Mouse (Mus musculus) retina, embryonic 14.5 days (tissue): ENCODE measurements at regions not wholly inside any gene's neighbourhood (a gene's known extent, or its start where the extent isn't known, plus 50 kb on each side); places are given as distances from the start of the nearest gene placed in this dataset.

ENCODE experiments used
- DNase-seq: peaks from one replicate; pipeline ENCODE4 v3.0.0-alpha.2; 2015; ENCODE audit warnings: low spot score

DNA sequence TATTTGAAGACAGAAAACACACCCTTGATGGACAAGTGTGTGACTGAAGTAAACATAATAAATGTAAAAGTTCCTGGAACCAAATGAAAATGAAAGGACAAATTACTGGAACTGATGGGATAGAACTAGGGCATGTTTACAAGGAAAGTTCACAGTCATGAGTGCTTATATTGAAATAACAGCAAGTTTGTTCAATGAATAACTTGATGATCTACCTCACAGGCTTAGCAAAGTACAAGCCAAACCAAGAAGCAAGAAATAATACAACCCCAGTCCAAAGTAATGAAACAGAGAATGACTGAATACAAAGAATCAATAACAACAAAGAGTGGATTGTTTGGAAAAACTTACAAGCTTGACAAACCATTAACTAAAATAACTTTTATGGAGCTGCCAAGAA is 56.2 kb downstream of the Gm379 start:
- no peak for DNase-seq

DNA sequence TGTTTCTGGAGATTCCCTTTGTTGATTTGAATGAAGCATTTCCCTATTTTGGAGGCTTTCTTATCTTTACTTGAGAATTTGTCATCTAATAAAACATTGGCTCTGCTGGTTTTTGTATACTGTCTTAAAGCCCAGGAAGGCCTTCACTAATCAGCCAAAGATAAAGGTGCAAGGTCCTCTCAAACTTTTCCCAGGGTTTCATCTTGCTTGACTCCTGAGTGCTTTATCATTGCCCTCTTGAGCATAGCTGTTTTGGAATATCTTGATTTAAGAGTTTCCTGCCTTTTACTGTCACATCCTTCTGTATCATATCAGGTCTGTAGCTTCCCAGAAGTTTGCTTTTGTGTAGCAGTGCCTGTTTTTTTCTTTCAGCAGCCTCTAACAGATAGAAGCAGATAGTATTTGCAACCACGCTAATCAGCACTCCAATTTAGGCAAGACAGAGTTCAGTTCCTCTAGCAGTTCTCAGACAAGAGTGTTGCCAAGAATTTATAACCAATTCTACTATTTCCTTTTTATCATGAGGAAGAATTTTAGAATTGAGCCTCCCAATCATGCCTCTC is 64.7 kb downstream of the Gm379 start:
- DNase-seq, result no peak

DNA sequence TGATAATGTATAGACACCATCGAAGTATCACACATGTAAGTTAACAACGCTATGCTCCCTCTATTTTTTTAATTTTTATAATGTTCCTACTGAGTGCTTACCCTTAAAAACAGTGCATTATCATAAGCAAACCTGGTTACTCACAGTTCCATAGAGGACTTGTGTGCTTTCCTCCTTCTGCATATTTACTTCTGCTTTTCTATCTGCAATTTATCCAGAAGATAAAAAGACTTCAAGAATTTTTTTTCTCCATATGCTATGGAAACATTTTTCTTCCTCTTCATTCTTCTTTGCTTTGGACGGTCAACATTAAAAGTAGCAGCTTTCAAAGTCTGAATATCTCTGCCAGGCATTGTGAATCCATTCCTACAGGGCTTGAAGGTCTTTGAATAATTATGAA is 102.7 kb downstream of the Gm379 start:
- DNase-seq, result no peak

DNA sequence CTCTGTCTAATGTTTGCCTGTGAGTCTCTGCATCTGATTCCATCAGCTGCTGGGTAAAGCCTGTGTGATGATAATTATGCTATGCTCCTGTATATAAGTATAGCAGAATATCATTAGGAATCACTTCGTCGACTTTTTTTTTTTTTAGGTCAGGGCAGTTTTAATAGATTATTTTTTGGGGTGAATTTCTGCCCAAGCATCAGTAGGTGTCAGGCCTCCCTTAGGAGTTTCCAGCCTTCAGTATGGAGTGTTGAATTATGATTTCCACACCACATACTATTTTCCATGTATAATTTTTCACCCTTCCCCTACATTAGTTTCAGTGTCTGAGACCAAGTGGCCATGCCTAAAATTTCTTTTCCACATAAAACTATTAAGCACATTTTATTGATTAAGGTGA is 121.5 kb downstream of the Gm379 start:
- DNase-seq, result no peak

DNA sequence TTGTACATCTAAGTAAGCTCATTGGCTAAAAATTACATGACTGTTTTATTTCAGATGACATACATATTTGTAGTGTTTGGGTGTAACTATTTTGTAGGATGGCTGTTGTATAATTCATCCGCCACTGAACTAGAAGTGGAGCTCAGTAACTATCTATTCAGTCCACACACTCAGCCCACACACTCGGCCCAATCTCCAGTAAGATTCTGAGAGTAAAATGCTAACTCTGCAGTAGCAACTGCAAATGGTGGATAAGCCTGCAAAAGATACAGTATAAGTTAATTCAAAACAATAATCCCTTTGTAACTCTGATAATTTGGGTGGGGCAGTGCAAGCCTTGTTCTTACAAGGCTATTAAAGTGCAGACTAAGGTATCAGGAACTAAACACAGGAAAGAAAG is 123.3 kb downstream of the Gm379 start:
- no peak for DNase-seq

DNA sequence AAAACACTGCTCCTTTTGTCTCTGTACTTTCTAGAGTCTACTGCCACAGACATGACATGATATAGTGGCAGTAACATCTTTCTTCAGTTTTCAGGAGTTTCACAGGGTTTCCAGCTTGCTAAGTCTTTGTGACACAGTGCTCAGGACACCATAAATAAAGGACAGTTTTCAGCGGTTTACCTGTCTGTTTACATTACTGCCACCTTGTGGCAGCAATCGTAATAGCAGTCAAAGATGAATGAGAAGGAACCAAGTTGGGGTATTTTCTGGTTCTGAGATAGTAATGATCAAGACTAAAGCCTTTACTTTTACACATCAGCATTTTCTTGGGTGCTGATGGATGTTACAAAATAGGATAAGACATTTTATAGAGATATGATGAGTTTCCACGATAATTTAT is 127.7 kb downstream of the Gm379 start:
- DNase-seq, result peak; percentile 63
